In the genomic region with DNA sequence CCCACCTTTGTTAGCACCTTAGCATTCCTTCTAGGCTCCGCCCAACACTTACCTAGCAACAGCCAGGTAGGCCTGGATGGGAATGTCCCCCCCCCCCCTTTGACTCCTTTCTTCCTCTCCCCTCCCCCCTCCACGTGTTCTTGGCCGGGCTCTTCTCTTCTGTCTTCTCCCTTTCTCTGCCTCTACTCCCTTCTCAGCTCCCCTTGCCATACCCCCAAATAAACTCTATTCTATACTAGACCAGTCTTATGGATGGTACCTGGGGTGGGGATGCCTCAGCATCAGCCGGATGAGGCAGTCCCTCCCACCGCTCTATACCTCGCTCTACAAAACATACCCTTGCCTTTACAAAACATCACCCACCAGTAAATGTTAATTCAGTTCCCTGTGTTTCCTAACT, we compare ENCODE assay signal across 9 mouse cellular contexts. TPM values are rescaled to one million over a fixed set of nuclear protein-coding genes. Genes with fewer than 3 reads are reported as not detected.
DNase-seq lines count a peak whose midpoint lies in the region; ATAC-seq lines count a peak whose summit lies in the region.
"Had no signal": no experiment of that assay in that cellular context is flagged by ENCODE, and none has a peak within 500 bp of the region (broad histone marks: within the 10 kb centered on the region; RNA-seq: fewer than 3 reads in every experiment).

No protein-coding gene starts in this region.

- intact Hi-C loops in heart, postnatal 25 days (cut with DNase I) = loop anchor here (2.0 kb wide), 1 partner anchor 37 kb away; no protein-coding TSS in a partner anchor

- peaks cover 8% of the 10 kb centered on the region for H3K4me1 ChIP-seq in heart, embryonic 12.5 days (replicated peaks)
- H3K4me1 ChIP-seq in hindbrain, embryonic 11.5 days (replicated peaks; ENCODE audit: control insufficient read depth, insufficient read depth, low read length) = no peaks in the 10 kb centered on the region
- H3K4me1 ChIP-seq in midbrain, embryonic 11.5 days (ENCODE audit: control insufficient read depth, insufficient read depth, low read length) = peaks cover 6% of the 10 kb centered on the region

- peaks cover 2% of the 10 kb centered on the region; the same call in 1 of the 2 replicates for H3K36me3 ChIP-seq in heart, embryonic 12.5 days
- 0 out of 2 replicates have a peak, but pooled peaks cover 2% of the 10 kb centered on the region for H3K36me3 ChIP-seq in hindbrain, embryonic 11.5 days (ENCODE audit: control insufficient read depth, insufficient read depth, low read length)
- H3K36me3 ChIP-seq in midbrain, embryonic 11.5 days (ENCODE audit: control insufficient read depth, insufficient read depth, low read length) = no peaks in the 10 kb centered on the region

- H3K9ac ChIP-seq in heart, embryonic 12.5 days = peak overlapping the region; percentile 90
- H3K9ac ChIP-seq in hindbrain, embryonic 11.5 days (ENCODE audit: low read depth, low read length) = peak overlapping the region; percentile 49; the same call in 1 of the 2 replicates
- peak overlapping the region; percentile 97; the same call in 1 of the 2 replicates for H3K9ac ChIP-seq in midbrain, embryonic 11.5 days (ENCODE audit: low read length)

- ATAC-seq in heart, embryonic 12.5 days (ENCODE audit: insufficient number of reproducible peaks, low FRiP score) = no peak
- peak; percentile 23; the same call in 1 of the 2 replicates for ATAC-seq in hindbrain, embryonic 11.5 days (ENCODE audit: low FRiP score)
- no peak for ATAC-seq in midbrain, embryonic 11.5 days (ENCODE audit: low FRiP score)

- H3K27me3 ChIP-seq in heart, embryonic 12.5 days (replicated peaks) = no peaks in the 10 kb centered on the region
- no peaks in the 10 kb centered on the region for H3K27me3 ChIP-seq in hindbrain, embryonic 11.5 days (ENCODE audit: control insufficient read depth, insufficient read depth, low read length)
- no peaks in the 10 kb centered on the region for H3K27me3 ChIP-seq in midbrain, embryonic 11.5 days (ENCODE audit: control insufficient read depth, insufficient read depth, low read length)
- H3K27me3 ChIP-seq: Patski had no signal

- DNase-seq in heart, postnatal 25 days (ENCODE audit: low spot score) = no peak
- DNase-seq in MN1 (ENCODE audit: low spot score) = peak; percentile 8
- no peak for DNase-seq in hindbrain, embryonic 11.5 days (ENCODE audit: low spot score)
- no peak for DNase-seq in midbrain, embryonic 11.5 days (ENCODE audit: low spot score, missing footprints)
- no peak for DNase-seq in spleen, postnatal 14 days (ENCODE audit: low spot score in 2 of 2)
- DNase-seq in left cerebral cortex, adult 9 months (ENCODE audit: low spot score in 2 of 2) = no peak
- no peak for DNase-seq in layer of hippocampus, postnatal 10 days (ENCODE audit: low spot score in 2 of 2)

- no peak overlapping the region for H3K27ac ChIP-seq in heart, embryonic 12.5 days (ENCODE audit: poor library complexity, severe bottlenecking)
- no peak overlapping the region for H3K27ac ChIP-seq in hindbrain, embryonic 11.5 days (ENCODE audit: low read depth, low read length)
- no peak overlapping the region for H3K27ac ChIP-seq in midbrain, embryonic 11.5 days (ENCODE audit: low read depth, low read length)

- peak overlapping the region; percentile 79 for H3K4me3 ChIP-seq in heart, embryonic 12.5 days
- peak overlapping the region; percentile 90 for H3K4me3 ChIP-seq in hindbrain, embryonic 11.5 days (ENCODE audit: low read depth, low read length)
- peak overlapping the region; percentile 94 for H3K4me3 ChIP-seq in midbrain, embryonic 11.5 days (ENCODE audit: low read depth, low read length)

- WGBS in heart, embryonic 12.5 days = 12% methylated on average over 6 of the region's 6 CpGs
- WGBS in hindbrain, embryonic 11.5 days = 9% methylated on average over 6 of the region's 6 CpGs
- 10% methylated on average over 6 of the region's 6 CpGs for WGBS in midbrain, embryonic 11.5 days

- no peaks in the 10 kb centered on the region for H3K9me3 ChIP-seq in heart, embryonic 12.5 days (replicated peaks)
- no peaks in the 10 kb centered on the region for H3K9me3 ChIP-seq in hindbrain, embryonic 11.5 days (ENCODE audit: control insufficient read depth, low read length)
- no peaks in the 10 kb centered on the region for H3K9me3 ChIP-seq in midbrain, embryonic 11.5 days (ENCODE audit: control insufficient read depth, low read length)

- peak overlapping the region; percentile 88 for H3K4me2 ChIP-seq in heart, embryonic 12.5 days
- H3K4me2 ChIP-seq in hindbrain, embryonic 11.5 days (replicated peaks; ENCODE audit: low read depth, low read length) = peak overlapping the region; percentile 68
- H3K4me2 ChIP-seq in midbrain, embryonic 11.5 days = peak overlapping the region; percentile 61

RNA-seq across cellular contexts. Expression of gene Sltm, which starts 1.0 kb away (rescaled TPM):
- 38.7 and 42.8 TPM in 2 replicates for polyA plus RNA-seq in heart, embryonic 12.5 days (2016; fragmentation: Nextera tagmentation; extraction: Ambion mirVana)
- total RNA-seq in heart, postnatal 25 days (2021) = 10 to 100 TPM; 19.9 to 20.8 TPM
- 62.5 and 83.4 TPM in 2 replicates for polyA plus RNA-seq in hindbrain, embryonic 11.5 days (2014; fragmentation: Nextera tagmentation; extraction: Ambion mirVana)
- polyA plus RNA-seq in midbrain, embryonic 11.5 days (2014; fragmentation: Nextera tagmentation; extraction: Ambion mirVana) = 65.5 and 66.2 TPM in 2 replicates
- total RNA-seq in layer of hippocampus, postnatal 10 days (2021) = 10 to 100 TPM; 48.4 to 60.3 TPM

RNA-seq across cellular contexts. Expression of gene Rnf111, which starts 38.1 kb away (rescaled TPM):
- polyA plus RNA-seq in heart, embryonic 12.5 days (2016; fragmentation: Nextera tagmentation; extraction: Ambion mirVana) = 28.0 and 30.9 TPM in 2 replicates
- 10 to 100 TPM; 18.4 to 21.2 TPM for total RNA-seq in heart, postnatal 25 days (2021)
- polyA plus RNA-seq in hindbrain, embryonic 11.5 days (2014; fragmentation: Nextera tagmentation; extraction: Ambion mirVana) = 40.0 and 42.2 TPM in 2 replicates
- 38.8 and 43.1 TPM in 2 replicates for polyA plus RNA-seq in midbrain, embryonic 11.5 days (2014; fragmentation: Nextera tagmentation; extraction: Ambion mirVana)
- 10 to 100 TPM; 34.3 to 35.8 TPM for total RNA-seq in layer of hippocampus, postnatal 10 days (2021)
